Mouse (Mus musculus): ENCODE measurements around the gene Nkx6-2. TPM values are rescaled to one million over a fixed set of nuclear protein-coding genes. Genes with fewer than 3 reads are reported as not detected.

The Nkx6-2 gene
- total and polyA plus RNA-seq, 3 experiments, result 0.12 TPM; not detected in 2

DNA sequence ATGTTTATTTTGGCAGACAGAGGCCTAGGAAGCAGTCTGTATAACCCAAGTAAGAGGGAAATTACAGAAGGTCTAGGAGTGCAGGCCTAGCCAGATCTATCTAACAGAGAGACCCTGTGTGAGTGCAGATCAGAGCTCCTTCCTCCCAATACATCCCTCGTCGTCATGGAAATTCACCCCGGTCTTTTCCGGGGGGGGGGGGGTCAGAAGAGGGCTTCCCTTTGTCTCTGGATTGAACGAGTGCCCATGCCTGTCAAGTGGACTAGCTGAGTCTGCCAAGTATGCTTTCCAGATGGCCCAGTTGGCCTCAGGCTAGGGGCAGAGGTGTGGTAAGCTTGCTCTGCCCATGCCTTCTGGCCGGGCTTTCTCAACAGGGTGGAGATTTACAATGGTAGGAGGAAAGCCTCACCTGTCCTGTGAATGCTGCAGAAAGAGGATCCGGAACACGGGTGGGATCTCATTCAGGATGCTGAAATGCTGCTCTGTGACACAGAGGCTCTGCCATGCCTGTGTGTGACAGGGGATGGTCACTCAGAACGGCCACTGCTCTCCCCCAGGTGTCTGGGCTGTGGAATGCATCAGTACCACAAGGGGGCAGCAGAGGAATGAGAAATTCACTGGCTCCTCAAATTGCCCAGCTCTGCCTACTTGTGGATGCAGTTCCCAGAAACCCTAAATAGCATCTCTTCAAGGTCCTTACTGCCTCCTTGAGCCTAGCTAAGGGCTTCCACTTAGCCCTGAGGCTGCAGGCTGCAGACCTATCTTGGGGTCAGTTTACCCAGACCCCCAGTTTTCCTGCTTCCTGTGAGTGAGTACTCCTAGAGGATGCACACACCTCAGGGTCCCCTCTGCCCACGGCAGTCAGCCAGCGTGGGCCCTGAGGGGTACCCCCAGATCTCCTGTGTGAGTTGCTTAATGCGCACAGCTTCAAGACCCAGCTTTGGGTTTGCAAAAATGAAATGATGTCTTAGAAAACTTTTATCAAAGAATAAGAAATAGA lies 33.5 kb upstream of the Nkx6-2 start:
- Histone ChIP-seq H3K27ac (ENCODE audit: control insufficient read depth, low read depth, low read length) (no peak overlapping the region), H3K9me3 (replicated peaks; ENCODE audit: insufficient read depth, low read length) (no peaks in the 10 kb centered on the region), H3K36me3 (ENCODE audit: control insufficient read depth in 1 of 2, insufficient read depth in 2 of 2, low read length in 2 of 2) (no peaks in the 10 kb centered on the region), H3K79me2 (ENCODE audit: control insufficient read depth, insufficient read depth, low read length, poor library complexity) (no peaks in the 10 kb centered on the region), H3K4me1 (ENCODE audit: control insufficient read depth in 1 of 2, insufficient read depth in 2 of 2, low read length in 2 of 2) (no peaks in the 10 kb centered on the region), H3K27me3 (ENCODE audit: control insufficient read depth in 1 of 2, insufficient read depth in 2 of 2, low read length in 2 of 2) (peaks cover 0 to 2% of the 10 kb centered on the region in 2 experiments; a peak in 1 of 4 replicates), H3K4me3 (ENCODE audit: control insufficient read depth in 1 of 2, insufficient read depth in 1 of 2, low read depth in 2 of 2, low read length in 2 of 2) (no peak overlapping the region), H3K9ac (ENCODE audit: control insufficient read depth, low read depth, low read length, poor library complexity, severe bottlenecking) (no peak overlapping the region)
- peak; percentile 32 for DNase-seq (ENCODE audit: low read depth, low spot score)
- TF ChIP-seq ZC3H11A (IDR thresholded peaks at IDR 0.05; ENCODE audit: low read depth, low read length) (peak; percentile 21; the same call in 1 of the 2 replicates), CHD2 (IDR thresholded peaks at IDR 0.05; ENCODE audit: low read length) (no peak), RCOR1 (IDR thresholded peaks at IDR 0.05; ENCODE audit: low read depth, low read length) (no peak), MYB (IDR thresholded peaks at IDR 0.05; ENCODE audit: low read depth, low read length) (no peak), JUND (IDR thresholded peaks at IDR 0.05; ENCODE audit: low read depth, low read length) (no peak), SMC3 (IDR thresholded peaks at IDR 0.05; ENCODE audit: low read depth, low read length) (peak; percentile 51), CTCF (IDR thresholded peaks at IDR 0.05 in 2 of 3, conservative IDR thresholded peaks at IDR 0.05 in 1 of 3; ENCODE audit: control insufficient read depth in 1 of 3, insufficient read depth in 1 of 3, low read depth in 2 of 3, low read length in 3 of 3, poor library complexity in 1 of 3, severe bottlenecking in 1 of 3) (peak; percentile 68 to 73 (median 72)), RAD21 (IDR thresholded peaks at IDR 0.05; ENCODE audit: low read depth, low read length) (peak; percentile 55), TBP (IDR thresholded peaks at IDR 0.05; ENCODE audit: low read depth, low read length) (no peak)

DNA sequence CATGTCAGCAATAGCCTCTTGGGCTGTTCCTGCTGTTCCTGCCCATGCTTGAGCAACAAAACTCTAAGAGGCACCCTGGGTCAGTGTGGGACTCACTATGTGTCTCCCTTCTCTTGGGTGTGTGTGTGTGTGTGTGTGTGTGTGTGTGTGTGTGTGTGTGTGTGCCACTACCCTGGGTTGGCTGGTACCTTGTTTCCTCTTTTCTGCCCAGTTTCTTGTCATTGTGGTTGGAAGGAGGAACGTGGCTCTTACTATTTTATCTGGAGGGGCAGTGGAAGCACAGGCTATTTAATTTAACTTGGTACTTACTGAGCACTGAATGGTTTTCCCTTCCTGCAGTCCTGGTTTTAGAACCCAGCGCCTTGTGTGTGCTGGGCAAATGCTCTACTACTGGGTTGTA lies 27.7 kb upstream of the Nkx6-2 start:
- no peak overlapping the region for H3K4me3 ChIP-seq (ENCODE audit: control insufficient read depth in 1 of 2, insufficient read depth in 1 of 2, low read depth in 2 of 2, low read length in 2 of 2)

GRCm38 (mm10) chr7:139595862-139596261 lies 13.3 kb upstream of the Nkx6-2 start:
- no peaks in the 10 kb centered on the region for H3K36me3 ChIP-seq (ENCODE audit: control insufficient read depth in 1 of 2, insufficient read depth in 2 of 2, low read length in 2 of 2)
- no peak overlapping the region for H3K27ac ChIP-seq (ENCODE audit: control insufficient read depth, low read depth, low read length)
- no peak overlapping the region for H3K9ac ChIP-seq (ENCODE audit: control insufficient read depth, low read depth, low read length, poor library complexity, severe bottlenecking)
- H3K79me2 ChIP-seq (ENCODE audit: control insufficient read depth, insufficient read depth, low read length, poor library complexity), result no peaks in the 10 kb centered on the region
- H3K9me3 ChIP-seq (replicated peaks; ENCODE audit: insufficient read depth, low read length), result no peaks in the 10 kb centered on the region
- no peak for DNase-seq (ENCODE audit: low read depth, low spot score)
- TF ChIP-seq RAD21 (IDR thresholded peaks at IDR 0.05; ENCODE audit: low read depth, low read length) (no peak), TBP (IDR thresholded peaks at IDR 0.05; ENCODE audit: low read depth, low read length) (no peak), ZC3H11A (IDR thresholded peaks at IDR 0.05; ENCODE audit: low read depth, low read length) (no peak), SIN3A (IDR thresholded peaks at IDR 0.05; ENCODE audit: low read length) (no peak), CHD1 (IDR thresholded peaks at IDR 0.05; ENCODE audit: low read depth, low read length) (no peak), POLR2AphosphoS5 (IDR thresholded peaks at IDR 0.05; ENCODE audit: borderline replicate concordance, low read depth, low read length) (no peak), MYC (IDR thresholded peaks at IDR 0.05; ENCODE audit: low read depth, low read length) (no peak), ZMIZ1 (IDR thresholded peaks at IDR 0.05; ENCODE audit: low read depth, low read length) (no peak), ELF1 (IDR thresholded peaks at IDR 0.05; ENCODE audit: low read depth, low read length) (no peak), SMC3 (IDR thresholded peaks at IDR 0.05; ENCODE audit: low read depth, low read length) (no peak), MXI1 (IDR thresholded peaks at IDR 0.05; ENCODE audit: low read depth, low read length) (no peak), POLR2AphosphoS2 (IDR thresholded peaks at IDR 0.05; ENCODE audit: low read length) (no peak), JUND (IDR thresholded peaks at IDR 0.05; ENCODE audit: low read depth, low read length) (no peak), KAT2A (conservative IDR thresholded peaks at IDR 0.05; ENCODE audit: low read depth, low read length) (no peak), USF2 (IDR thresholded peaks at IDR 0.05; ENCODE audit: borderline replicate concordance in 1 of 2, insufficient read depth in 1 of 2, low read depth in 1 of 2, low read length in 2 of 2) (no peak), TCF12 (IDR thresholded peaks at IDR 0.05; ENCODE audit: low read depth, low read length) (no peak)
- H3K4me1 ChIP-seq (ENCODE audit: control insufficient read depth in 1 of 2, insufficient read depth in 2 of 2, low read length in 2 of 2), result no peaks in the 10 kb centered on the region
- no peaks in the 10 kb centered on the region for H3K27me3 ChIP-seq (ENCODE audit: control insufficient read depth in 1 of 2, insufficient read depth in 2 of 2, low read length in 2 of 2)
- no peak overlapping the region for H3K4me3 ChIP-seq (ENCODE audit: control insufficient read depth in 1 of 2, insufficient read depth in 1 of 2, low read depth in 2 of 2, low read length in 2 of 2)

More for the DNA sequence above, 27.7 kb upstream of the Nkx6-2 start:
- Histone ChIP-seq H3K9me3 (replicated peaks; ENCODE audit: insufficient read depth, low read length) (no peaks in the 10 kb centered on the region), H3K27ac (ENCODE audit: control insufficient read depth, low read depth, low read length) (no peak overlapping the region), H3K4me1 (ENCODE audit: control insufficient read depth in 1 of 2, insufficient read depth in 2 of 2, low read length in 2 of 2) (peaks cover 0 to 5% of the 10 kb centered on the region in 2 experiments; a peak in 2 of 4 replicates), H3K9ac (ENCODE audit: control insufficient read depth, low read depth, low read length, poor library complexity, severe bottlenecking) (no peak overlapping the region), H3K36me3 (ENCODE audit: control insufficient read depth in 1 of 2, insufficient read depth in 2 of 2, low read length in 2 of 2) (no peaks in the 10 kb centered on the region; a peak in 1 of 4 replicates), H3K79me2 (ENCODE audit: control insufficient read depth, insufficient read depth, low read length, poor library complexity) (no peaks in the 10 kb centered on the region), H3K27me3 (ENCODE audit: control insufficient read depth in 1 of 2, insufficient read depth in 2 of 2, low read length in 2 of 2) (peaks cover 0 to 2% of the 10 kb centered on the region in 2 experiments; a peak in 1 of 4 replicates)
- peak; percentile 63 for DNase-seq (ENCODE audit: low read depth, low spot score)
- TF ChIP-seq EP300 (IDR thresholded peaks at IDR 0.05; ENCODE audit: low read depth in 1 of 2, low read length in 2 of 2) (peak; percentile 6 to 48; a peak in 2 of 4 replicates), GATA1 (IDR thresholded peaks at IDR 0.05; ENCODE audit: low read depth, low read length) (no peak; the same call in 1 of the 2 replicates)

Measured in MEL (cell line).